Mouse (Mus musculus): Measurements from ENCODE around the gene Rnf130.
A peak's percentile ranks its signal among the peaks of the same experiment; 100 is the strongest.

Rnf130 gene

GRCm38 (mm10) chr11:50024445-50024832 lies 707 bp upstream of the Rnf130 start:
- DNase-seq (ENCODE audit: low read depth, low spot score) = no peak

GRCm38 (mm10) chr11:50025721-50026520 lies 775 bp downstream of the Rnf130 start:
- no peak for DNase-seq (ENCODE audit: low read depth, low spot score)

GRCm38 (mm10) chr11:50026521-50027090 lies 1.5 kb downstream of the Rnf130 start:
- peak; percentile 45 for DNase-seq (ENCODE audit: low read depth, low spot score)

GRCm38 (mm10) chr11:50028416-50028815 lies 3.3 kb downstream of the Rnf130 start:
- no peak for DNase-seq (ENCODE audit: low read depth, low spot score)

- no peak for DNase-seq (ENCODE audit: low read depth, low spot score)
These were observed 9.0 kb downstream of the Rnf130 start for GRCm38 (mm10) chr11:50034155-50034554.

- DNase-seq (ENCODE audit: low read depth, low spot score) = no peak
These were observed 10.6 kb downstream of the Rnf130 start for GRCm38 (mm10) chr11:50035726-50036125.

- no peak for DNase-seq (ENCODE audit: low read depth, low spot score)
These were observed 11.8 kb downstream of the Rnf130 start for GRCm38 (mm10) chr11:50036781-50037460.

- DNase-seq (ENCODE audit: low read depth, low spot score) = peak; percentile 80
These were observed 13.6 kb downstream of the Rnf130 start for GRCm38 (mm10) chr11:50038757-50039156.

- DNase-seq (ENCODE audit: low read depth, low spot score) = no peak
These were observed 16.0 kb downstream of the Rnf130 start for GRCm38 (mm10) chr11:50041148-50041547.

- DNase-seq (ENCODE audit: low read depth, low spot score) = peak; percentile 73
These were observed 17.3 kb downstream of the Rnf130 start for GRCm38 (mm10) chr11:50042345-50042997.

GRCm38 (mm10) chr11:50044454-50044853 lies 19.3 kb downstream of the Rnf130 start:
- no peak for DNase-seq (ENCODE audit: low read depth, low spot score)

- peak; percentile 30 for DNase-seq (ENCODE audit: low read depth, low spot score)
These were observed 22.5 kb downstream of the Rnf130 start for GRCm38 (mm10) chr11:50047610-50048009.

GRCm38 (mm10) chr11:50048115-50048514 lies 23.0 kb downstream of the Rnf130 start:
- no peak for DNase-seq (ENCODE audit: low read depth, low spot score)

- DNase-seq (ENCODE audit: low read depth, low spot score) = no peak
These were observed 25.2 kb downstream of the Rnf130 start for GRCm38 (mm10) chr11:50050392-50050791.

GRCm38 (mm10) chr11:50057713-50058112 lies 32.6 kb downstream of the Rnf130 start:
- no peak for DNase-seq (ENCODE audit: low read depth, low spot score)

- DNase-seq (ENCODE audit: low read depth, low spot score) = no peak
These were observed 33.1 kb downstream of the Rnf130 start for GRCm38 (mm10) chr11:50058277-50058676.

GRCm38 (mm10) chr11:50059045-50059444 lies 33.9 kb downstream of the Rnf130 start:
- no peak for DNase-seq (ENCODE audit: low read depth, low spot score)

GRCm38 (mm10) chr11:50062116-50062515 lies 37.0 kb downstream of the Rnf130 start:
- no peak for DNase-seq (ENCODE audit: low read depth, low spot score)

- DNase-seq (ENCODE audit: low read depth, low spot score) = no peak
These were observed 40.9 kb downstream of the Rnf130 start for GRCm38 (mm10) chr11:50066088-50066487.

GRCm38 (mm10) chr11:50073830-50074229 lies 48.7 kb downstream of the Rnf130 start:
- no peak for DNase-seq (ENCODE audit: low read depth, low spot score)

- DNase-seq (ENCODE audit: low read depth, low spot score) = no peak
These were observed 51.6 kb downstream of the Rnf130 start for GRCm38 (mm10) chr11:50076756-50077155.

All from A20 (cell line).